Mouse (Mus musculus): Measurements from ENCODE around the gene Car14. TPM values are rescaled to one million over a fixed set of nuclear protein-coding genes. Genes with fewer than 3 reads are reported as not detected.

Gene Car14
- polyA plus RNA-seq, 1 experiment, result 0.81 TPM

DNA sequence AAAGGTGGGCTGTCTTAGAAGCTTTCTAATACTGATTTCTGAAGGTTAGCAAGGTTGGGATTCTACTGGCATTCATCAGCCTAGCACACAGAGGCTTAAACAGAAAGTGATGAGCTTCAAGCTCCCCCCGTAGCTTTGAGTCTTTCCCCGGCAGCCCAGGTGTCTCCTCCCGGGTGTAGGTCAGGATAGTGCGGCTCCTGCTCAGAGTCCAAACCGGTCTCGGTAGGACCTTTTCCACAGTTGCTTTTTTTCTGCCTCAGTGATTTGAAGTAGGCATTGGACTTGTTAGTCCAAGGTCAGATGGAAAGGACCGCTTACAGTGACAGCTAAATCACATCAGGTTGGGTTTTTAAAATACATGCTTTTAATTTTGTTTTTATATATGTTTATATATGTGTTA lies 28.1 kb upstream of the Car14 start:
- WGBS, result 72% methylated on average over 7 of the region's 7 CpGs
- no peak overlapping the region for H3K27ac ChIP-seq (ENCODE audit: insufficient read depth, low read depth, low read length)
- H3K4me3 ChIP-seq (ENCODE audit: low read depth, low read length), result no peak overlapping the region
- H3K4me1 ChIP-seq (ENCODE audit: control insufficient read depth, insufficient read depth, insufficient read length, low read length), result peaks cover 3% of the 10 kb centered on the region; the same call in 1 of the 2 replicates
- peaks cover 23% of the 10 kb centered on the region for H3K36me3 ChIP-seq (ENCODE audit: control insufficient read depth, insufficient read depth, low read length)
- no peaks in the 10 kb centered on the region for H3K27me3 ChIP-seq (ENCODE audit: control insufficient read depth, insufficient read depth, low read length)
- TF ChIP-seq POLR2A (IDR thresholded peaks at IDR 0.05; ENCODE audit: low read depth, low read length) (no peak), CTCF (IDR thresholded peaks at IDR 0.05; ENCODE audit: extremely low read depth, insufficient read length, insufficient replicate concordance, low read depth, low read length) (no peak)

GRCm38 (mm10) chr3:95932157-95932556 lies 27.7 kb upstream of the Car14 start:
- no peak overlapping the region for H3K4me3 ChIP-seq (ENCODE audit: low read depth, low read length)
- H3K4me1 ChIP-seq (ENCODE audit: control insufficient read depth, insufficient read depth, insufficient read length, low read length), result peaks cover 3% of the 10 kb centered on the region; the same call in 1 of the 2 replicates
- H3K36me3 ChIP-seq (ENCODE audit: control insufficient read depth, insufficient read depth, low read length), result peaks cover 19% of the 10 kb centered on the region
- no peaks in the 10 kb centered on the region for H3K27me3 ChIP-seq (ENCODE audit: control insufficient read depth, insufficient read depth, low read length)
- H3K27ac ChIP-seq (ENCODE audit: insufficient read depth, low read depth, low read length), result no peak overlapping the region
- TF ChIP-seq CTCF (IDR thresholded peaks at IDR 0.05; ENCODE audit: extremely low read depth, insufficient read length, insufficient replicate concordance, low read depth, low read length) (no peak), POLR2A (IDR thresholded peaks at IDR 0.05; ENCODE audit: low read depth, low read length) (no peak)
- WGBS, result 75% methylated on average over 1 of the region's 1 CpGs

- 86% methylated on average over 1 of the region's 1 CpGs for WGBS
- no peak for TF ChIP-seq POLR2A (IDR thresholded peaks at IDR 0.05; ENCODE audit: low read depth, low read length)
- no peak for TF ChIP-seq CTCF (IDR thresholded peaks at IDR 0.05; ENCODE audit: extremely low read depth, insufficient read length, insufficient replicate concordance, low read depth, low read length)
- H3K27ac ChIP-seq (ENCODE audit: insufficient read depth, low read depth, low read length), result no peak overlapping the region
- peaks cover 3% of the 10 kb centered on the region; the same call in 1 of the 2 replicates for H3K4me1 ChIP-seq (ENCODE audit: control insufficient read depth, insufficient read depth, insufficient read length, low read length)
- H3K4me3 ChIP-seq (ENCODE audit: low read depth, low read length), result no peak overlapping the region
- H3K27me3 ChIP-seq (ENCODE audit: control insufficient read depth, insufficient read depth, low read length), result no peaks in the 10 kb centered on the region
- peaks cover 13% of the 10 kb centered on the region for H3K36me3 ChIP-seq (ENCODE audit: control insufficient read depth, insufficient read depth, low read length)
Measured at GRCm38 (mm10) chr3:95931471-95931870, 27.0 kb upstream of the Car14 start.

DNA sequence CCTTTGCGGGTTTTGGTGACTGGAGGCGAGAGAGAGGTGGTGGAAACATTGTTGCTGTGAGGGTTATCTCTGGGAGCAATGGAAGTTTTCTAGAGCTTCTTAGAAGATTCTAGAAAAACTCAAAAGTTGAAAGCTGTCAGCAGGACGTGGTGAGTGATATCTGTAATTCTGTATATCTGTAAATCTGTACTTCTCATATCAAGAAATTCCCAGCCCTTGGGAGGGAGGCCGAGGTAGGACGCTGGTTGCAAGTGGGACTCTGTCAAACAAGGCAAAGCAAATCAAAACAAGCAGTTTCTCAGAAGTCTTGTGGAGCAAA lies 25.9 kb upstream of the Car14 start:
- 2% methylated on average over 5 of the region's 5 CpGs for WGBS
- Histone ChIP-seq H3K4me3 (ENCODE audit: low read depth, low read length) (peak overlapping the region; percentile 64), H3K27me3 (ENCODE audit: control insufficient read depth, insufficient read depth, low read length) (no peaks in the 10 kb centered on the region), H3K4me1 (ENCODE audit: control insufficient read depth, insufficient read depth, insufficient read length, low read length) (peaks cover 3% of the 10 kb centered on the region; the same call in 1 of the 2 replicates), H3K36me3 (ENCODE audit: control insufficient read depth, insufficient read depth, low read length) (peaks cover 10% of the 10 kb centered on the region), H3K27ac (ENCODE audit: insufficient read depth, low read depth, low read length) (no peak overlapping the region; the same call in 1 of the 2 replicates)
- TF ChIP-seq POLR2A (IDR thresholded peaks at IDR 0.05; ENCODE audit: low read depth, low read length), result no peak
- no peak for TF ChIP-seq CTCF (IDR thresholded peaks at IDR 0.05; ENCODE audit: extremely low read depth, insufficient read length, insufficient replicate concordance, low read depth, low read length)

- peaks cover 3% of the 10 kb centered on the region; the same call in 1 of the 2 replicates for H3K4me1 ChIP-seq (ENCODE audit: control insufficient read depth, insufficient read depth, insufficient read length, low read length)
Measured at GRCm38 (mm10) chr3:95929581-95930470, 25.3 kb upstream of the Car14 start.

DNA sequence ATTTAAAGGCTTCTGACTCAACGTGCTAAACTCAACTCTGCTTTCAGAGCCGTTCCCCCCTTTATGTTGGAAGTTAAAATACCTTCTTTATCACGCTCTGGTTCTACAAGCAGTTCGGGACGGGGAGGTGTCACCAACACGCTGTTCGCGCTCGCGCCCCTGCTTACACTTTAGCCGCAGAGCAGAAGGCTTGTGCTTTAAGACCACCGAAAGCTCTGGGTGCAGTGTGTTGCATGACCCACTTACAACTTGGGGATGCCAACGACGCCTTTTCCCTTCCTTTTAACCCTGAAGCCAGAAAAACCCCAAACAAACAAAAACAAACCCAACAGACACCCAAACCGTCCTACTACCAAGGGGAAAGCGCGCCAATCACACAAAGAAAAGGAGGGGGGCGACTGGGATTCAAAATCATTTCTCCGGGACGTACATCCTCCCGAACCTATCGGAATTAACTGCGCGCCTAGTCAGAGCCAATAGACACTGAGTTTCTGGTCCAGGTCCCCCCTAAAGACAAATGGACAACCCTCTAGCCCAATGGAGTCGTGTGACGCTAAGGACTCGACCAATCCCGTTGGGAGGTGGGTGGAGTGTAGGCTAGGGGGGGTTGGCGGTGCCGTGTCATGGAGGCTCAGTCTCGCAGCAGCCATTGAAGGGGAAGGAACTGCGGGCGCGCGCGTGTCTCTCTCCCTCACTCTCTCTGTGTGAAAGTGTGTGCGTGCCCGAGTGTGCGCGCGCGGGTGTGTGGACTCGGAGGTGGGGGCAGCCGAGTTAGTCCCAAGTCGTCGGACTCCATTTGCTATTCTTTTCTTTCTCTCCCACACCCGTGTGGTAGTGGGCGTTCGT lies 24.4 kb upstream of the Car14 start, which contains the start of gene Anp32e:
TSS of gene Anp32e (plus strand) at position 589 of the 846 bp plus-strand sequence.
- H3K27ac ChIP-seq (ENCODE audit: insufficient read depth, low read depth, low read length), result peak within 1 kb of the TSS; percentile 30
- peaks cover 3% of the 10 kb centered on the region; the same call in 1 of the 2 replicates for H3K4me1 ChIP-seq (ENCODE audit: control insufficient read depth, insufficient read depth, insufficient read length, low read length)
- no peak for TF ChIP-seq CTCF (IDR thresholded peaks at IDR 0.05; ENCODE audit: extremely low read depth, insufficient read length, insufficient replicate concordance, low read depth, low read length)
- TF ChIP-seq POLR2A (IDR thresholded peaks at IDR 0.05; ENCODE audit: low read depth, low read length), result peak; percentile 95
- WGBS, result under 1% methylated on average over 49 of the region's 49 CpGs
- H3K4me3 ChIP-seq (ENCODE audit: low read depth, low read length), result peak within 1 kb of the TSS; percentile 71
- no peaks in the 10 kb centered on the region for H3K27me3 ChIP-seq (ENCODE audit: control insufficient read depth, insufficient read depth, low read length)
- no peaks in the 10 kb centered on the region for H3K36me3 ChIP-seq (ENCODE audit: control insufficient read depth, insufficient read depth, low read length)

More at GRCm38 (mm10) chr3:95929581-95930470, 25.3 kb upstream of the Car14 start:
- under 1% methylated on average over 104 of the region's 105 CpGs for WGBS
- H3K27ac ChIP-seq (ENCODE audit: insufficient read depth, low read depth, low read length), result peak overlapping the region; percentile 30
- peaks cover 5% of the 10 kb centered on the region for H3K36me3 ChIP-seq (ENCODE audit: control insufficient read depth, insufficient read depth, low read length)
- H3K4me3 ChIP-seq (ENCODE audit: low read depth, low read length), result peak overlapping the region; percentile 64
- H3K27me3 ChIP-seq (ENCODE audit: control insufficient read depth, insufficient read depth, low read length), result no peaks in the 10 kb centered on the region
- TF ChIP-seq POLR2A (IDR thresholded peaks at IDR 0.05; ENCODE audit: low read depth, low read length), result no peak; the same call in 1 of the 2 replicates
- no peak for TF ChIP-seq CTCF (IDR thresholded peaks at IDR 0.05; ENCODE audit: extremely low read depth, insufficient read length, insufficient replicate concordance, low read depth, low read length)

Measured in small intestine, adult 2 months (tissue).